Mouse (Mus musculus) left cerebral cortex, adult 8-10 months (tissue): ENCODE data around the gene Bcar3. TPM values are rescaled to one million over a fixed set of nuclear protein-coding genes. Genes with fewer than 3 reads are reported as not detected.
A peak's percentile ranks its signal among the peaks of the same experiment; 100 is the strongest.

Experiments
- DNase-seq, 2 experiments: peaks; one replicate each; pipeline ENCODE4 v3.0.0; 2022; ENCODE audit warnings: low spot score in 2 of 2
- total RNA-seq, 4 experiments: library from RNA; stranded (reverse); gene quantifications; 2 replicates each; pipeline ENCODE4 v1.2.4; 2022

Gene Bcar3
- total RNA-seq, 4 experiments from 2014 or later, result 13.1 to 18.8 (median 16.8) TPM

GRCm38 (mm10) chr3:122292300-122293222 lies 1.4 kb upstream of the Bcar3 start:
- peak; percentile 81 to 95 for DNase-seq

- peak; percentile 52 to 68 for DNase-seq
Observed at GRCm38 (mm10) chr3:122293223-122293953, 548 bp upstream of the Bcar3 start.

- DNase-seq, result peak in 1 of 2 experiments; percentile 59
Observed at GRCm38 (mm10) chr3:122295511-122295910, 1.6 kb downstream of the Bcar3 start.

- no peak for DNase-seq
Observed at GRCm38 (mm10) chr3:122296979-122297378, 3.0 kb downstream of the Bcar3 start.

- DNase-seq, result peak; percentile 45 to 76
Observed at GRCm38 (mm10) chr3:122300983-122301919, 7.3 kb downstream of the Bcar3 start.

- no peak for DNase-seq
Observed at GRCm38 (mm10) chr3:122304560-122304959, 10.6 kb downstream of the Bcar3 start.

GRCm38 (mm10) chr3:122307894-122308671 lies 14.1 kb downstream of the Bcar3 start:
- no peak for DNase-seq

- DNase-seq, result no peak
Observed at GRCm38 (mm10) chr3:122308981-122309380, 15.0 kb downstream of the Bcar3 start.

- peak in 1 of 2 experiments; percentile 91 for DNase-seq
Observed at GRCm38 (mm10) chr3:122312078-122312477, 18.1 kb downstream of the Bcar3 start.

GRCm38 (mm10) chr3:122312936-122313629 lies 19.1 kb downstream of the Bcar3 start:
- DNase-seq, result no peak

GRCm38 (mm10) chr3:122313936-122314335 lies 20.0 kb downstream of the Bcar3 start:
- DNase-seq, result no peak

GRCm38 (mm10) chr3:122316621-122317020 lies 22.7 kb downstream of the Bcar3 start:
- DNase-seq, result no peak

GRCm38 (mm10) chr3:122317339-122317738 lies 23.4 kb downstream of the Bcar3 start:
- DNase-seq, result no peak

GRCm38 (mm10) chr3:122322226-122322625 lies 28.3 kb downstream of the Bcar3 start:
- DNase-seq, result no peak

GRCm38 (mm10) chr3:122323841-122324240 lies 29.9 kb downstream of the Bcar3 start:
- DNase-seq, result no peak

GRCm38 (mm10) chr3:122324528-122324927 lies 30.6 kb downstream of the Bcar3 start:
- no peak for DNase-seq

- no peak for DNase-seq
Observed at GRCm38 (mm10) chr3:122330484-122330883, 36.5 kb downstream of the Bcar3 start.

- DNase-seq, result no peak
Observed at GRCm38 (mm10) chr3:122333493-122333892, 39.6 kb downstream of the Bcar3 start.

GRCm38 (mm10) chr3:122333902-122334301 lies 40.0 kb downstream of the Bcar3 start:
- no peak for DNase-seq

- no peak for DNase-seq
Observed at GRCm38 (mm10) chr3:122334375-122334774, 40.4 kb downstream of the Bcar3 start.
